Mouse (Mus musculus): ENCODE data around the gene Foxl1.
"Not testable (repeated sequence)": the region's sequence is repeated elsewhere in the genome, so short reads cannot be mapped to it uniquely, and the experiment has no call there.

Foxl1 gene

GRCm38 (mm10) chr8:121124547-121125239 is 3.0 kb upstream of the Foxl1 start:
- no peak for DNase-seq (ENCODE audit: low spot score in 2 of 2)

- peak in 1 of 2 experiments; percentile 31 for DNase-seq (ENCODE audit: low spot score in 2 of 2)
Measured at GRCm38 (mm10) chr8:121125311-121125876, 2.3 kb upstream of the Foxl1 start.

- no peak for DNase-seq (ENCODE audit: low spot score in 2 of 2)
Measured at GRCm38 (mm10) chr8:121126191-121126590, 1.5 kb upstream of the Foxl1 start.

GRCm38 (mm10) chr8:121126694-121127093 is 1.0 kb upstream of the Foxl1 start:
- no peak for DNase-seq (ENCODE audit: low spot score in 2 of 2)

- no peak for DNase-seq (ENCODE audit: low spot score in 2 of 2)
Measured at GRCm38 (mm10) chr8:121127291-121127701, 444 bp upstream of the Foxl1 start.

GRCm38 (mm10) chr8:121128531-121129264 is 958 bp downstream of the Foxl1 start:
- no peak for DNase-seq (ENCODE audit: low spot score in 2 of 2)

- DNase-seq (ENCODE audit: low spot score in 2 of 2) = no peak
Measured at GRCm38 (mm10) chr8:121129265-121129940, 1.7 kb downstream of the Foxl1 start.

GRCm38 (mm10) chr8:121130522-121130921 is 2.8 kb downstream of the Foxl1 start:
- DNase-seq (ENCODE audit: low spot score in 2 of 2) = no peak

GRCm38 (mm10) chr8:121132961-121133513 is 5.3 kb downstream of the Foxl1 start:
- no peak for DNase-seq (ENCODE audit: low spot score in 2 of 2)

- DNase-seq (ENCODE audit: low spot score in 2 of 2) = no peak
Measured at GRCm38 (mm10) chr8:121134102-121134501, 6.4 kb downstream of the Foxl1 start.

GRCm38 (mm10) chr8:121134512-121134911 is 6.8 kb downstream of the Foxl1 start:
- no peak for DNase-seq (ENCODE audit: low spot score in 2 of 2)

GRCm38 (mm10) chr8:121136856-121137255 is 9.1 kb downstream of the Foxl1 start:
- DNase-seq (ENCODE audit: low spot score in 2 of 2) = no peak

GRCm38 (mm10) chr8:121145457-121146134 is 17.9 kb downstream of the Foxl1 start:
- DNase-seq (ENCODE audit: low spot score in 2 of 2) = not testable (repeated sequence)

- no peak for DNase-seq (ENCODE audit: low spot score in 2 of 2)
Measured at GRCm38 (mm10) chr8:121148573-121149083, 20.9 kb downstream of the Foxl1 start.

GRCm38 (mm10) chr8:121152394-121152793 is 24.7 kb downstream of the Foxl1 start:
- no peak for DNase-seq (ENCODE audit: low spot score in 2 of 2)

GRCm38 (mm10) chr8:121156990-121157491 is 29.3 kb downstream of the Foxl1 start:
- no peak for DNase-seq (ENCODE audit: low spot score in 2 of 2)

- no peak for DNase-seq (ENCODE audit: low spot score in 2 of 2)
Measured at GRCm38 (mm10) chr8:121158812-121159211, 31.1 kb downstream of the Foxl1 start.

- DNase-seq (ENCODE audit: low spot score in 2 of 2) = no peak
Measured at GRCm38 (mm10) chr8:121161437-121161836, 33.7 kb downstream of the Foxl1 start.

- no peak for DNase-seq (ENCODE audit: low spot score in 2 of 2)
Measured at GRCm38 (mm10) chr8:121162413-121162812, 34.7 kb downstream of the Foxl1 start.

- DNase-seq (ENCODE audit: low spot score in 2 of 2) = no peak
Measured at GRCm38 (mm10) chr8:121162906-121163695, 35.4 kb downstream of the Foxl1 start.

Measured in left cerebral cortex, adult 9 months (tissue).